Mouse (Mus musculus) stomach, postnatal 0 days (tissue): Measurements from ENCODE around the gene Pla2g3. TPM values are rescaled to one million over a fixed set of nuclear protein-coding genes. Genes with fewer than 3 reads are reported as not detected.

Experiments
- ATAC-seq: fragments of 200-750 bp; cut with Nextera tagmentation; 2 replicates; pipeline ENCODE4 v1.8.0; 2017; ENCODE audit not compliant: low FRiP score, low TSS enrichment
- DNase-seq: peaks from one replicate; pipeline ENCODE4 v3.0.0-alpha.2; 2016; ENCODE audit warnings: low spot score
- H3K27ac ChIP-seq: fragments of 300-500 bp; sonication (generic); replicated peaks from 2 replicates; pipeline ENCODE4 v1.5.1; 2014; ENCODE audit warnings: mild to moderate bottlenecking, control low read depth
- H3K27me3 ChIP-seq: fragments of 300-500 bp; sonication (generic); 2 replicates; pipeline ENCODE4 v1.6.1; 2014; ENCODE audit warnings: low read length; ENCODE audit not compliant: control insufficient read depth, insufficient read depth
- H3K36me3 ChIP-seq: fragments of 300-500 bp; sonication (generic); 2 replicates; pipeline ENCODE4 v1.6.1; 2014; ENCODE audit warnings: low read length, mixed read lengths; ENCODE audit not compliant: control insufficient read depth, insufficient read depth
- H3K4me1 ChIP-seq: fragments of 300-500 bp; sonication (generic); replicated peaks from 2 replicates; pipeline ENCODE4 v1.6.1; 2014; ENCODE audit warnings: antibody characterized with exemption; ENCODE audit not compliant: control insufficient read depth, insufficient read depth
- H3K4me2 ChIP-seq: fragments of 300-500 bp; sonication (generic); replicated peaks from 2 replicates; pipeline ENCODE4 v1.6.1; 2014; ENCODE audit warnings: low read depth, mild to moderate bottlenecking, control low read depth, moderate library complexity
- H3K4me3 ChIP-seq: fragments of 300-500 bp; sonication (generic); 2 replicates; pipeline ENCODE4 v1.5.1; 2014; ENCODE audit warnings: low read depth, low read length, control low read depth
- H3K9ac ChIP-seq: fragments of 300-500 bp; sonication (generic); 2 replicates; pipeline ENCODE4 v1.6.1; 2014; ENCODE audit warnings: mild to moderate bottlenecking, low read length, control low read depth, mixed read lengths
- H3K9me3 ChIP-seq: fragments of 300-500 bp; sonication (generic); 2 replicates; pipeline ENCODE4 v1.6.1; 2016; ENCODE audit warnings: low read length; ENCODE audit not compliant: control insufficient read depth
- CTCF ChIP-seq: IDR thresholded peaks from 2 replicates; pipeline ENCODE4 v1.5.1; 2016; ENCODE audit warnings: antibody characterized with exemption, low read depth, mild to moderate bottlenecking, moderate library complexity
- EP300 ChIP-seq: optimal IDR thresholded peaks from 2 replicates; pipeline ENCODE3; 2016; ENCODE audit warnings: antibody characterized with exemption
- WGBS: fragments of 180-500 bp; shearing (Covaris S2); extraction: QIAGEN DNeasy Blood & Tissue Kit; methylation state at CpG from one replicate; pipeline ENCODE4 v1.1.7; 2014; 5-methylcytosine and 5-hydroxymethylcytosine counted together
- polyA plus RNA-seq: library from polyadenylated mRNA; unstranded; fragments of >200 nt; fragmentation: Nextera tagmentation; extraction: Ambion mirVana; gene quantifications from 2 replicates; pipeline ENCODE4 v1.2.1, GENCODE M21; 2015

The Pla2g3 gene
- polyA plus RNA-seq, 1 experiment from 2014 or later, result 9.4 TPM

GRCm38 (mm10) chr11:3529476-3530252 lies 41.6 kb downstream of the Pla2g3 start:
- DNase-seq, result no peak
- TF ChIP-seq CTCF (0 out of 2 replicates have a peak, but pooled peaks have one; percentile 18), EP300 (no peak)
- 70% methylated on average over 20 of the region's 20 CpGs for WGBS
- H3K36me3 ChIP-seq, result peaks cover 47% of the 10 kb centered on the region
- ATAC-seq, result peak; percentile 13; the same call in 1 of the 2 replicates
- peak overlapping the region; percentile 14; the same call in 1 of the 2 replicates for H3K4me2 ChIP-seq
- no peaks in the 10 kb centered on the region for H3K27me3 ChIP-seq
- H3K9me3 ChIP-seq, result no peaks in the 10 kb centered on the region
- H3K4me3 ChIP-seq, result peak overlapping the region; percentile 8; the same call in 1 of the 2 replicates
- H3K27ac ChIP-seq, result peak overlapping the region; percentile 69; the same call in 1 of the 2 replicates
- no peaks in the 10 kb centered on the region; the same call in 1 of the 2 replicates for H3K4me1 ChIP-seq
- H3K9ac ChIP-seq, result no peak overlapping the region

- peak overlapping the region; percentile 80 for H3K27ac ChIP-seq
- H3K36me3 ChIP-seq, result peaks cover 38% of the 10 kb centered on the region
- H3K27me3 ChIP-seq, result no peaks in the 10 kb centered on the region
- TF ChIP-seq EP300, result no peak
- TF ChIP-seq CTCF, result 0 out of 2 replicates have a peak, but pooled peaks have one; percentile 16
- DNase-seq, result no peak
- no peak overlapping the region for H3K4me3 ChIP-seq
- peak overlapping the region; percentile 48 for H3K9ac ChIP-seq
- H3K4me1 ChIP-seq, result peaks cover 2% of the 10 kb centered on the region; the same call in 1 of the 2 replicates
- WGBS, result 83% methylated on average over 3 of the region's 3 CpGs
- no peak overlapping the region for H3K4me2 ChIP-seq
- no peak for ATAC-seq
- H3K9me3 ChIP-seq, result no peaks in the 10 kb centered on the region
Measured at GRCm38 (mm10) chr11:3530731-3531130, 42.6 kb downstream of the Pla2g3 start.

- DNase-seq (no peak), ATAC-seq (no peak)
- peaks cover 3% of the 10 kb centered on the region; the same call in 1 of the 2 replicates for H3K4me1 ChIP-seq
Measured at GRCm38 (mm10) chr11:3531634-3532033, 43.5 kb downstream of the Pla2g3 start.

GRCm38 (mm10) chr11:3532101-3532931 lies 44.2 kb downstream of the Pla2g3 start:
- H3K4me3 ChIP-seq, result no peak overlapping the region
- H3K36me3 ChIP-seq, result peaks cover 33% of the 10 kb centered on the region
- H3K9me3 ChIP-seq, result no peaks in the 10 kb centered on the region
- no peak for DNase-seq
- no peak for TF ChIP-seq CTCF
- no peak for TF ChIP-seq EP300
- 0 out of 2 replicates have a peak overlapping the region, but pooled peaks have one; percentile 8 for H3K9ac ChIP-seq
- H3K4me2 ChIP-seq, result 0 out of 2 replicates have a peak overlapping the region, but pooled peaks have one; percentile 11
- H3K27me3 ChIP-seq, result no peaks in the 10 kb centered on the region
- H3K4me1 ChIP-seq, result peaks cover 6% of the 10 kb centered on the region
- no peak overlapping the region for H3K27ac ChIP-seq
- WGBS, result 81% methylated on average over 16 of the region's 16 CpGs
- no peak for ATAC-seq

More at GRCm38 (mm10) chr11:3531634-3532033, 43.5 kb downstream of the Pla2g3 start:
- TF ChIP-seq EP300 (no peak), CTCF (peak; percentile 67)
- H3K27ac ChIP-seq, result peak overlapping the region; percentile 80; the same call in 1 of the 2 replicates
- no peak overlapping the region for H3K9ac ChIP-seq
- H3K36me3 ChIP-seq, result peaks cover 31% of the 10 kb centered on the region
- WGBS, result 75% methylated on average over 6 of the region's 6 CpGs
- no peaks in the 10 kb centered on the region for H3K9me3 ChIP-seq
- no peaks in the 10 kb centered on the region for H3K27me3 ChIP-seq
- H3K4me3 ChIP-seq, result no peak overlapping the region
- H3K4me2 ChIP-seq, result no peak overlapping the region

- 87% methylated on average over 17 of the region's 17 CpGs for WGBS
- H3K36me3 ChIP-seq, result peaks cover 29% of the 10 kb centered on the region
Measured at GRCm38 (mm10) chr11:3533406-3533932, 45.4 kb downstream of the Pla2g3 start.

More at GRCm38 (mm10) chr11:3533406-3533932, 45.4 kb downstream of the Pla2g3 start:
- no peak for TF ChIP-seq CTCF
- no peak for TF ChIP-seq EP300
- H3K4me3 ChIP-seq, result no peak overlapping the region
- H3K9ac ChIP-seq, result peak overlapping the region; percentile 35
- ATAC-seq (no peak), DNase-seq (no peak)
- H3K9me3 ChIP-seq, result no peaks in the 10 kb centered on the region
- H3K4me2 ChIP-seq, result no peak overlapping the region
- H3K27ac ChIP-seq, result no peak overlapping the region
- no peaks in the 10 kb centered on the region for H3K27me3 ChIP-seq
- peaks cover 9% of the 10 kb centered on the region for H3K4me1 ChIP-seq
